Mouse (Mus musculus): ENCODE data around the gene Gm14781.
"Not testable (repeated sequence)": the region's sequence is repeated elsewhere in the genome, so short reads cannot be mapped to it uniquely, and the experiment has no call there.

The Gm14781 gene

GRCm38 (mm10) chrX:91631894-91632293 lies at the start of gene Gm14781:
Gene Gm14781 (plus strand): TSS chrX:91632194.
- DNase-seq = not testable (repeated sequence)

- DNase-seq = not testable (repeated sequence)
Observed at GRCm38 (mm10) chrX:91654964-91655575, 23.1 kb downstream of the Gm14781 start.

Measured in cerebellum, adult 8-10 months (tissue).